ENCODE assay signal across 10 mouse cellular contexts in genomic region chr5:123489112-123489785, GRCm38 (mm10). TPM values are rescaled to one million over a fixed set of nuclear protein-coding genes. Genes with fewer than 3 reads are reported as not detected.
DNase-seq lines count a peak whose midpoint lies in the region; ATAC-seq lines count a peak whose summit lies in the region.
"Had no signal": no experiment of that assay in that cellular context is flagged by ENCODE, and none has a peak within 500 bp of the region (broad histone marks: within the 10 kb centered on the region; RNA-seq: fewer than 3 reads in every experiment).

TSS of gene Lrrc43 (plus strand) at chr5:123489305.
TSS of gene Il31 (minus strand) at chr5:123489489.

- H3K36me3 ChIP-seq in heart, embryonic 10.5 days: no peaks in the 10 kb centered on the region
- H3K36me3 ChIP-seq in forebrain, embryonic 13.5 days (ENCODE audit: poor library complexity, severe bottlenecking): no peaks in the 10 kb centered on the region
- no peaks in the 10 kb centered on the region for H3K36me3 ChIP-seq in liver, embryonic 12.5 days

- peak within 1 kb of the TSS; percentile 60 for H3K4me2 ChIP-seq in forebrain, embryonic 13.5 days
- H3K4me2 ChIP-seq in liver, embryonic 12.5 days: peak within 1 kb of the TSS; percentile 50

- peaks cover 5% of the 10 kb centered on the region; the same call in 1 of the 2 replicates for H3K27me3 ChIP-seq in heart, embryonic 10.5 days (ENCODE audit: insufficient read depth, poor library complexity, severe bottlenecking)
- no peaks in the 10 kb centered on the region; the same call in 1 of the 2 replicates for H3K27me3 ChIP-seq in forebrain, embryonic 13.5 days
- peaks cover 39% of the 10 kb centered on the region for H3K27me3 ChIP-seq in liver, embryonic 12.5 days (replicated peaks)

- peaks cover 11% of the 10 kb centered on the region for H3K4me1 ChIP-seq in heart, embryonic 10.5 days
- peaks cover 10% of the 10 kb centered on the region for H3K4me1 ChIP-seq in forebrain, embryonic 13.5 days
- H3K4me1 ChIP-seq in liver, embryonic 12.5 days: peaks cover 4% of the 10 kb centered on the region; the same call in 1 of the 2 replicates

- ATAC-seq in forebrain, embryonic 13.5 days: 0 out of 2 replicates have a peak, but pooled peaks have one; percentile 36
- ATAC-seq in liver, embryonic 12.5 days: no peak
- no peak for ATAC-seq in frontal cortex, adult (ENCODE audit: low TSS enrichment)

- no peak for DNase-seq in heart, embryonic 10.5 days (ENCODE audit: low spot score)
- no peak for DNase-seq in heart, adult 18-20 months
- DNase-seq in MN1 (ENCODE audit: low spot score) (peak; percentile 29), adipocyte (ENCODE audit: low spot score) (no peak)
- DNase-seq in urinary bladder, adult 18-20 months (ENCODE audit: low spot score in 2 of 2): no peak

- 8% methylated on average over 25 of the region's 25 CpGs for WGBS in heart, embryonic 10.5 days
- WGBS in forebrain, embryonic 13.5 days: 8% methylated on average over 25 of the region's 25 CpGs
- WGBS in liver, embryonic 12.5 days (ENCODE audit: insufficient replicate concordance): 11% methylated on average over 25 of the region's 25 CpGs

- H3K4me3 ChIP-seq in heart, embryonic 10.5 days: peak within 1 kb of the TSS; percentile 52
- peak within 1 kb of the TSS; percentile 23 for H3K4me3 ChIP-seq in forebrain, embryonic 13.5 days
- H3K4me3 ChIP-seq in liver, embryonic 12.5 days: no peak within 1 kb of the TSS

- H3K9me3 ChIP-seq in heart, embryonic 10.5 days: no peaks in the 10 kb centered on the region
- H3K9me3 ChIP-seq in forebrain, embryonic 13.5 days (replicated peaks): 0 out of 2 replicates have a peak, but pooled peaks cover 6% of the 10 kb centered on the region
- H3K9me3 ChIP-seq in liver, embryonic 12.5 days (replicated peaks): no peaks in the 10 kb centered on the region

- H3K9ac ChIP-seq in forebrain, embryonic 13.5 days: peak within 1 kb of the TSS; percentile 46; the same call in 1 of the 2 replicates
- no peak within 1 kb of the TSS for H3K9ac ChIP-seq in liver, embryonic 12.5 days

- peak within 1 kb of the TSS; percentile 36; the same call in 1 of the 2 replicates for H3K27ac ChIP-seq in heart, embryonic 10.5 days
- no peak within 1 kb of the TSS for H3K27ac ChIP-seq in forebrain, embryonic 13.5 days
- H3K27ac ChIP-seq in liver, embryonic 12.5 days: no peak within 1 kb of the TSS

RNA-seq across cellular contexts. Expression of gene Lrrc43, which starts in this region (rescaled TPM):
- not detected in 2 replicates for polyA plus RNA-seq in heart, embryonic 10.5 days (2016; fragmentation: Nextera tagmentation; extraction: Ambion mirVana)
- total RNA-seq in heart, adult 18-20 months (2021): not detected
- 0.25 and 0.31 TPM in 2 replicates for polyA plus RNA-seq in forebrain, embryonic 13.5 days (2015; fragmentation: Nextera tagmentation; extraction: Ambion mirVana)
- polyA plus RNA-seq in liver, embryonic 12.5 days (2016; fragmentation: Nextera tagmentation; extraction: Ambion mirVana): not detected in 2 replicates
- total RNA-seq: liver, adult 2 months had no signal
- polyA plus RNA-seq: C2C12; liver, adult 2 months had no signal

RNA-seq across cellular contexts. Expression of gene Il31, which starts in this region (rescaled TPM):
- not detected in 2 replicates for polyA plus RNA-seq in heart, embryonic 10.5 days (2016; fragmentation: Nextera tagmentation; extraction: Ambion mirVana)
- total RNA-seq in heart, adult 18-20 months (2021): not detected
- not detected in 2 replicates for polyA plus RNA-seq in forebrain, embryonic 13.5 days (2015; fragmentation: Nextera tagmentation; extraction: Ambion mirVana)
- not detected in 2 replicates for polyA plus RNA-seq in liver, embryonic 12.5 days (2016; fragmentation: Nextera tagmentation; extraction: Ambion mirVana)
- total RNA-seq: liver, adult 2 months had no signal
- polyA plus RNA-seq: C2C12; liver, adult 2 months had no signal

Comparison
In these comparisons a context has a peak if more than half of its experiments do, and no peak if none do; other contexts are left out.
1. Peak in ATAC-seq, H3K4me3 ChIP-seq, H3K9ac ChIP-seq and H3K4me2 ChIP-seq in forebrain, embryonic 13.5 days; RNA of the genes that start here not detected or under 1 TPM.